Mouse (Mus musculus): Measurements from ENCODE around the gene Dnah7c. TPM values are rescaled to one million over a fixed set of nuclear protein-coding genes. Genes with fewer than 3 reads are reported as not detected.
"Not testable (repeated sequence)": the region's sequence is repeated elsewhere in the genome, so short reads cannot be mapped to it uniquely, and the experiment has no call there.

The Dnah7c gene
- polyA plus RNA-seq, 1 experiment from 2014 or later: 0.02 TPM

GRCm38 (mm10) chr1:46724810-46725209, 299.4 kb downstream of the Dnah7c start:
- H3K4me2 ChIP-seq (ENCODE audit: low read depth, low read length); H3K9ac ChIP-seq (ENCODE audit: low read depth, low read length); H3K4me3 ChIP-seq (ENCODE audit: low read length); H3K27ac ChIP-seq (ENCODE audit: low read length); ATAC-seq; H3K36me3 ChIP-seq (ENCODE audit: control insufficient read depth, insufficient read depth, low read length); H3K27me3 ChIP-seq (replicated peaks; ENCODE audit: control insufficient read depth, insufficient read depth, low read length); H3K9me3 ChIP-seq (ENCODE audit: control insufficient read depth, low read length); H3K4me1 ChIP-seq (ENCODE audit: control insufficient read depth, insufficient read depth, low read length): not testable (repeated sequence)
- 55% methylated on average over 1 of the region's 1 CpGs for WGBS

- H3K9me3 ChIP-seq (ENCODE audit: control insufficient read depth, low read length): no peaks in the 10 kb centered on the region
- no peak overlapping the region for H3K4me3 ChIP-seq (ENCODE audit: low read length)
- H3K27me3 ChIP-seq (replicated peaks; ENCODE audit: control insufficient read depth, insufficient read depth, low read length): no peaks in the 10 kb centered on the region
- ATAC-seq: no peak
- no peak overlapping the region for H3K4me2 ChIP-seq (ENCODE audit: low read depth, low read length)
- 50% methylated on average over 1 of the region's 1 CpGs for WGBS
- H3K9ac ChIP-seq (ENCODE audit: low read depth, low read length): no peak overlapping the region
- H3K27ac ChIP-seq (ENCODE audit: low read length): no peak overlapping the region
- no peaks in the 10 kb centered on the region for H3K4me1 ChIP-seq (ENCODE audit: control insufficient read depth, insufficient read depth, low read length)
- H3K36me3 ChIP-seq (ENCODE audit: control insufficient read depth, insufficient read depth, low read length): no peaks in the 10 kb centered on the region
These were observed 299.9 kb downstream of the Dnah7c start for GRCm38 (mm10) chr1:46725266-46725665.

- H3K9me3 ChIP-seq (ENCODE audit: control insufficient read depth, low read length); H3K4me3 ChIP-seq (ENCODE audit: low read length); H3K27me3 ChIP-seq (replicated peaks; ENCODE audit: control insufficient read depth, insufficient read depth, low read length); H3K36me3 ChIP-seq (ENCODE audit: control insufficient read depth, insufficient read depth, low read length); H3K27ac ChIP-seq (ENCODE audit: low read length); H3K4me1 ChIP-seq (ENCODE audit: control insufficient read depth, insufficient read depth, low read length); H3K4me2 ChIP-seq (ENCODE audit: low read depth, low read length); ATAC-seq; H3K9ac ChIP-seq (ENCODE audit: low read depth, low read length): not testable (repeated sequence)
- WGBS: 88% methylated on average over 2 of the region's 2 CpGs
These were observed 300.3 kb downstream of the Dnah7c start for GRCm38 (mm10) chr1:46725719-46726118.

DNA sequence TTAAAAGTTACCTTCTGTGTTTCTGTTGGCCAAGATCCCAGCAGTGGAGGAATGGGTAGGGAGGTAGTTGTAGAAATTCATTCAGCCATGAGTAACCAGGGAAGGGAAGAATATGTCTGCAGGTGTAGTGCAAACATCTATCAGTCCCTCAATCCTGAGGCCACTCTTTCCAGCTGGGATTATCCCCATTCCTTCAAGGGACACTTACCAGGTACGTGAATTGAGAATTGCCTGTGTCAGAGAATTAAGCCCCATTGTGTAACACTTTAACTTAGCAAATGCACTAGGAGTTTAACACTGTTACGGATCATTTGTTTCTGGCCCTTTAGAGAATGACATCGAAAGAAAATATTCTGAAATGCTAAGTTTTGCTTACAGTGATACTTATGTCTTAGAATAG, 304.3 kb downstream of the Dnah7c start:
- H3K9me3 ChIP-seq (ENCODE audit: control insufficient read depth, low read length); H3K4me3 ChIP-seq (ENCODE audit: low read length); H3K36me3 ChIP-seq (ENCODE audit: control insufficient read depth, insufficient read depth, low read length); H3K27ac ChIP-seq (ENCODE audit: low read length); H3K4me2 ChIP-seq (ENCODE audit: low read depth, low read length); H3K4me1 ChIP-seq (ENCODE audit: control insufficient read depth, insufficient read depth, low read length); ATAC-seq; H3K27me3 ChIP-seq (replicated peaks; ENCODE audit: control insufficient read depth, insufficient read depth, low read length); H3K9ac ChIP-seq (ENCODE audit: low read depth, low read length): not testable (repeated sequence)
- 90% methylated on average over 3 of the region's 3 CpGs for WGBS

GRCm38 (mm10) chr1:46733405-46734106, 308.2 kb downstream of the Dnah7c start:
- ATAC-seq: not testable (repeated sequence)
- 75% methylated on average over 2 of the region's 2 CpGs for WGBS

DNA sequence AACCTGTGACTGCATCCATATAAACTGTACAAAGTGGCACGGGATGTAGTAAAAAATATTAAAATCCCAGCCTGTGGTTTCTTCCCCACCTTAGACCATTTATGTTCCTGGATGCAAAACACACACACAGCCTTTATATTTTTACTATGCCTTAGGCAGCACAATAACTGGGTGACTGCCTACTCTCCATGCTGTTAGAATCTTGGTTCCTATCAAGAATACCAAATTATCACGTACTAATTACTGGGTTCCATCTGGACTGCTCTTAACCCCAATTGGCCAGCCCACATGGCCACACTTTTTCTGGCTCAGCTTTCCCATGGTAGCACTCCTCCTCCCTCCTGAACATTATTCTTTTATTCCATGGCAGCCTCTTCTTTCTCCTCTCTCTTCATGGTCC, 309.1 kb downstream of the Dnah7c start:
- H3K27ac ChIP-seq (ENCODE audit: low read length): not testable (repeated sequence)

More at GRCm38 (mm10) chr1:46733405-46734106, 308.2 kb downstream of the Dnah7c start:
- H3K27ac ChIP-seq (ENCODE audit: low read length); H3K4me2 ChIP-seq (ENCODE audit: low read depth, low read length); H3K9ac ChIP-seq (ENCODE audit: low read depth, low read length); H3K9me3 ChIP-seq (ENCODE audit: control insufficient read depth, low read length); H3K27me3 ChIP-seq (replicated peaks; ENCODE audit: control insufficient read depth, insufficient read depth, low read length); H3K4me1 ChIP-seq (ENCODE audit: control insufficient read depth, insufficient read depth, low read length); H3K4me3 ChIP-seq (ENCODE audit: low read length); H3K36me3 ChIP-seq (ENCODE audit: control insufficient read depth, insufficient read depth, low read length): not testable (repeated sequence)

GRCm38 (mm10) chr1:46764600-46764999, 339.2 kb downstream of the Dnah7c start:
- not testable (repeated sequence) for H3K9me3 ChIP-seq (ENCODE audit: control insufficient read depth, low read length); ATAC-seq; H3K4me3 ChIP-seq (ENCODE audit: low read length); H3K4me1 ChIP-seq (ENCODE audit: control insufficient read depth, insufficient read depth, low read length); H3K27me3 ChIP-seq (replicated peaks; ENCODE audit: control insufficient read depth, insufficient read depth, low read length); H3K4me2 ChIP-seq (ENCODE audit: low read depth, low read length); H3K27ac ChIP-seq (ENCODE audit: low read length); H3K36me3 ChIP-seq (ENCODE audit: control insufficient read depth, insufficient read depth, low read length); H3K9ac ChIP-seq (ENCODE audit: low read depth, low read length)
- WGBS: 40% methylated on average over 3 of the region's 3 CpGs

More for the DNA sequence above, 309.1 kb downstream of the Dnah7c start:
- not testable (repeated sequence) for H3K27me3 ChIP-seq (replicated peaks; ENCODE audit: control insufficient read depth, insufficient read depth, low read length); H3K9ac ChIP-seq (ENCODE audit: low read depth, low read length); H3K4me3 ChIP-seq (ENCODE audit: low read length); H3K36me3 ChIP-seq (ENCODE audit: control insufficient read depth, insufficient read depth, low read length); H3K4me1 ChIP-seq (ENCODE audit: control insufficient read depth, insufficient read depth, low read length); ATAC-seq; H3K9me3 ChIP-seq (ENCODE audit: control insufficient read depth, low read length); H3K4me2 ChIP-seq (ENCODE audit: low read depth, low read length)
- WGBS: 90% methylated on average over 2 of the region's 2 CpGs

GRCm38 (mm10) chr1:46769318-46769717, 343.9 kb downstream of the Dnah7c start:
- H3K4me2 ChIP-seq (ENCODE audit: low read depth, low read length); H3K36me3 ChIP-seq (ENCODE audit: control insufficient read depth, insufficient read depth, low read length); ATAC-seq; H3K27me3 ChIP-seq (replicated peaks; ENCODE audit: control insufficient read depth, insufficient read depth, low read length); H3K4me1 ChIP-seq (ENCODE audit: control insufficient read depth, insufficient read depth, low read length); H3K9me3 ChIP-seq (ENCODE audit: control insufficient read depth, low read length); H3K9ac ChIP-seq (ENCODE audit: low read depth, low read length); H3K4me3 ChIP-seq (ENCODE audit: low read length); H3K27ac ChIP-seq (ENCODE audit: low read length): not testable (repeated sequence)

- H3K9me3 ChIP-seq (ENCODE audit: control insufficient read depth, low read length); H3K27me3 ChIP-seq (replicated peaks; ENCODE audit: control insufficient read depth, insufficient read depth, low read length); ATAC-seq; H3K27ac ChIP-seq (ENCODE audit: low read length); H3K36me3 ChIP-seq (ENCODE audit: control insufficient read depth, insufficient read depth, low read length); H3K4me1 ChIP-seq (ENCODE audit: control insufficient read depth, insufficient read depth, low read length); H3K9ac ChIP-seq (ENCODE audit: low read depth, low read length); H3K4me3 ChIP-seq (ENCODE audit: low read length); H3K4me2 ChIP-seq (ENCODE audit: low read depth, low read length): not testable (repeated sequence)
- 88% methylated on average over 7 of the region's 7 CpGs for WGBS
These were observed 344.8 kb downstream of the Dnah7c start for GRCm38 (mm10) chr1:46770077-46770695.

DNA sequence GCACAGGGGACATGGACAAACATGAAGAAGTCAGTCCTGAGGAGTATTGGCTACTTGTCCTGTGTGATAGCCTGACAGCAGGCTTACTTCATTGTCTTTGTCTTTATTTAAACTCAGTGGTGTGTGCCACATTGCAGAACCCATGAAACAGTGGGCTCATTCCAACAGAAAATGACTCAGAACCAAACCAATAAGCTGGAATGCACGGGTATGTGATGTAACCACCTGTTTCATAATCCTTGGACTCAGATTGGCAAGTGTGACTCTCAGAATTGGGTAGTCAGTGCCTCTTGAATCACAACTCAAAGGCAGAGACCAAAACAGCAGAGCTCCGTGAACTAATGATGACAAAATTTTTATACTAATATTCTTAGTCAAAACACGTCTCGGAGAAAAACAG, 356.8 kb downstream of the Dnah7c start:
- not testable (repeated sequence) for H3K9ac ChIP-seq (ENCODE audit: low read depth, low read length); H3K27me3 ChIP-seq (replicated peaks; ENCODE audit: control insufficient read depth, insufficient read depth, low read length); H3K4me2 ChIP-seq (ENCODE audit: low read depth, low read length); ATAC-seq; H3K27ac ChIP-seq (ENCODE audit: low read length); H3K4me3 ChIP-seq (ENCODE audit: low read length); H3K9me3 ChIP-seq (ENCODE audit: control insufficient read depth, low read length); H3K36me3 ChIP-seq (ENCODE audit: control insufficient read depth, insufficient read depth, low read length); H3K4me1 ChIP-seq (ENCODE audit: control insufficient read depth, insufficient read depth, low read length)
- 91% methylated on average over 4 of the region's 4 CpGs for WGBS
